ENCODE assay signal across 22 mouse cellular contexts in genomic region chr2:145970751-145971150, GRCm38 (mm10). TPM values are rescaled to one million over a fixed set of nuclear protein-coding genes. Genes with fewer than 3 reads are reported as not detected.
DNase-seq lines count a peak whose midpoint lies in the region; TF ChIP-seq lines count a peak whose summit lies in the region.
"Had no signal": no experiment of that assay in that cellular context is flagged by ENCODE, and none has a peak within 500 bp of the region (broad histone marks: within the 10 kb centered on the region; RNA-seq: fewer than 3 reads in every experiment).

No protein-coding gene starts in this region.

- H3K36me3 ChIP-seq in heart, adult 2 months (ENCODE audit: control insufficient read depth, insufficient read depth, low read length): no peaks in the 10 kb centered on the region
- no peaks in the 10 kb centered on the region for H3K36me3 ChIP-seq in limb, embryonic 10.5 days

- H3K4me3 ChIP-seq in heart, adult 2 months: no peak overlapping the region
- no peak overlapping the region for H3K4me3 ChIP-seq in limb, embryonic 10.5 days
- H3K4me3 ChIP-seq: megakaryocyte, embryonic 14.5 days had no signal

- no peaks in the 10 kb centered on the region for H3K9me3 ChIP-seq in limb, embryonic 10.5 days (replicated peaks)

- TF ChIP-seq EP300 in heart, adult 2 months (IDR thresholded peaks at IDR 0.05; ENCODE audit: insufficient read depth, low read depth, low read length): no peak

- peak; percentile 83 for DNase-seq in heart, adult 11 months
- no peak for DNase-seq in heart, adult 2 months
- DNase-seq in brain, adult 2 months (ENCODE audit: low read depth, low spot score): peak; percentile 94
- DNase-seq in cerebellum, adult 11-12 months: peak; percentile 91
- DNase-seq in cerebellum, postnatal 14 days: peak; percentile 92 to 97
- DNase-seq in natural killer cell, adult 2 months (ENCODE audit: low spot score in 2 of 2): no peak
- DNase-seq in limb, embryonic 10.5 days (ENCODE audit: low spot score): no peak
- DNase-seq in embryo, embryonic 10.5 days (ENCODE audit: low spot score): no peak
- DNase-seq: adrenal gland, postnatal 14 days; gastrocnemius, postnatal 10 days; heart, adult 18-20 months; heart, postnatal 36 days; layer of hippocampus, postnatal 36 days; liver, postnatal 0 days; lung, postnatal 14 days; midbrain, embryonic 14.5 days; right cerebral cortex, postnatal 4 days; thymus, adult 2 months had no signal

- no peak for TF ChIP-seq POLR2A in heart, adult 2 months (IDR thresholded peaks at IDR 0.05; ENCODE audit: insufficient read depth, low read depth, low read length)

- no peak overlapping the region for H3K9ac ChIP-seq in heart, adult 2 months (ENCODE audit: low read depth, low read length)
- H3K9ac ChIP-seq: liver, postnatal 0 days had no signal

- intact Hi-C loops in heart, adult 2 months (cut with DNase I): no loop called here

- H3K79me2 ChIP-seq in heart, adult 2 months (replicated peaks; ENCODE audit: control insufficient read depth, insufficient read depth, low read length): no peaks in the 10 kb centered on the region

- no peak for TF ChIP-seq CTCF in heart, adult 2 months (IDR thresholded peaks at IDR 0.05)

- 82% methylated on average over 12 of the region's 12 CpGs for WGBS in heart, adult 2 months
- WGBS in limb, embryonic 10.5 days: 87% methylated on average over 12 of the region's 12 CpGs

- H3K27ac ChIP-seq in heart, adult 2 months: no peak overlapping the region
- H3K27ac ChIP-seq in limb, embryonic 10.5 days: no peak overlapping the region

- no peaks in the 10 kb centered on the region for H3K4me1 ChIP-seq in heart, adult 2 months (ENCODE audit: control insufficient read depth, insufficient read depth, low read length)
- H3K4me1 ChIP-seq in limb, embryonic 10.5 days: no peaks in the 10 kb centered on the region
- H3K4me1 ChIP-seq: megakaryocyte, embryonic 14.5 days had no signal

- 0 out of 2 replicates have a peak, but pooled peaks cover 2% of the 10 kb centered on the region for H3K27me3 ChIP-seq in heart, adult 2 months (ENCODE audit: control insufficient read depth, insufficient read depth, low read length)
- no peaks in the 10 kb centered on the region for H3K27me3 ChIP-seq in limb, embryonic 10.5 days (ENCODE audit: low read depth, poor library complexity, severe bottlenecking)
- H3K27me3 ChIP-seq: CH12.LX had no signal

RNA-seq across cellular contexts. Expression of gene Crnkl1, which starts 35.9 kb away (rescaled TPM):
- total RNA-seq in heart, adult 2 months (2021): 10 to 100 TPM; 17.2 to 20.0 TPM
- polyA plus RNA-seq in heart, adult 2 months (2012; rRNA removed): 3.8 and 6.0 TPM in 2 replicates
- 33.6 and 38.9 TPM in 2 replicates for polyA plus RNA-seq in limb, embryonic 10.5 days (2016; fragmentation: Nextera tagmentation; extraction: Ambion mirVana)

RNA-seq across cellular contexts. Expression of gene Cfap61, which starts 36.2 kb away (rescaled TPM):
- total RNA-seq in heart, adult 2 months (2021): 1 to 10 TPM; 1.4 to 1.7 TPM
- 1.5 and 2.8 TPM in 2 replicates for polyA plus RNA-seq in heart, adult 2 months (2012; rRNA removed)
- polyA plus RNA-seq in limb, embryonic 10.5 days (2016; fragmentation: Nextera tagmentation; extraction: Ambion mirVana): 0.28 and 0.88 TPM in 2 replicates
- total RNA-seq: CH12.LX; liver, adult 2 months; MEL had no signal
- polyA plus RNA-seq: liver, adult 2 months; liver, postnatal 0 days had no signal

Comparison
In these comparisons a context has a peak if more than half of its experiments do, and no peak if none do; other contexts are left out.
1. DNase-seq: peak in heart, adult 11 months (single experiment), brain, adult 2 months (single experiment), cerebellum, adult 11-12 months (single experiment) and cerebellum, postnatal 14 days (2 of 2); none in heart, adult 2 months (0 of 2), natural killer cell, adult 2 months (0 of 2), limb, embryonic 10.5 days (single experiment) and embryo, embryonic 10.5 days (single experiment).